Mouse (Mus musculus): ENCODE results near the gene Btbd16. TPM values are rescaled to one million over a fixed set of nuclear protein-coding genes. Genes with fewer than 3 reads are reported as not detected.

Btbd16 gene
- polyA plus RNA-seq, 1 experiment from 2014 or later, result not detected

DNA sequence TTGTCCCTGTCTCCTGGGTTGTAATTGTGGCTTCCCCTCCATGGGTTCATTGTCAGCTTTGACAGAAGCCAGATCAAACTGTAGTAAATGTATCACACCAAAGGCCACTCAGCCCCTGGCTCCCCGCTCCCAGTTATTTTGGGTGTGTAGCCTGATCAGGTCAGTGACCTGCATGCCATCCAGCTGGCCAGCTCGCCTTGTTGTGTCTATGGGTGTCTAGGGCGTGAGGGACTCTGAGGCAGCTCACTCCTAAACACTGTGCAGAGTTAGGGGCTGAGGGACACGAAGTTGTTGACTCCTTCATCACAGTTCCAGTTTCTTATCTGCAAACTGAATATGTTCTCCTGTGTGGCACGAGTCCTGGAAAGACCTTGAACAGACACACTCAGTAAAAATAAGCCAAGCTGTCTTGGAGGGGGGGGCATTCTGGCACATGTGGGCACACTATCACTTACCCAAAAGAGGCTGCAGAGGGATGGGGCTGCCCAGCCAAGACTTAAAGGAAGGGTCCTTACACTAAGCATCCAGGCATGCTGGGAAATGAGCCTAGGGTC is 7.1 kb downstream of the Btbd16 start:
- H3K9me3 ChIP-seq, result no peaks in the 10 kb centered on the region
- no peak overlapping the region for H3K27ac ChIP-seq
- no peaks in the 10 kb centered on the region for H3K36me3 ChIP-seq (replicated peaks)
- H3K9ac ChIP-seq, result no peak overlapping the region
- no peak overlapping the region for H3K4me2 ChIP-seq
- no peak overlapping the region for H3K4me3 ChIP-seq (replicated peaks)
- no peak for ATAC-seq (ENCODE audit: low FRiP score)
- H3K27me3 ChIP-seq, result no peaks in the 10 kb centered on the region
- H3K4me1 ChIP-seq, result 0 out of 2 replicates have a peak, but pooled peaks cover under 1% of the 10 kb centered on the region
- 79% methylated on average over 5 of the region's 5 CpGs for WGBS

DNA sequence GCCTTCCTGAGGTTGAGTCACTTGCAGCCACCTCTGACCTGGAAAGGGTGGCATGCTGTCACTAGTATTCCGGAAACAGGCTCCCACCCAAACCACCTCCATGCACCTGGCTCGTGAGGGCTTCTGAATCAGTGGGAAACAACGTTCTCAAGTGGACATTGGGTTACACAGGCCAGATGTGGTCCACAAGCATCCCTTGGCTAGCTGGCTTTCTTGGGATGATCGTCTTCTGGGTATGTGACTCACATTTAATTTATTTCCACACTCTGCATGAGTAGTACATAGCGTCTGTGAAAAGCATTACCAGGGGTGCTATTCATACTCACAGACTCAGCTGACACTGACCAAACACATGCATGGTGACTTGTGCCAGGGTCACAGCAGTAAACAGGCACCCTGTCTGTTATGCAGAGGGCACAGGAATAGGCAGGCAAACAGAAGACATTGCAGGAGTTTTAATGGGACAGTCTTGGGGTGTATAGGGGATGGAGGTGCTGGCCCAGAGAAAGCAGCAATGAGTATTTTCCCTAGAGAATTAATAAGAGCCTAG is 8.7 kb downstream of the Btbd16 start:
- Histone ChIP-seq H3K36me3 (replicated peaks) (no peaks in the 10 kb centered on the region), H3K4me3 (replicated peaks) (no peak overlapping the region)

DNA sequence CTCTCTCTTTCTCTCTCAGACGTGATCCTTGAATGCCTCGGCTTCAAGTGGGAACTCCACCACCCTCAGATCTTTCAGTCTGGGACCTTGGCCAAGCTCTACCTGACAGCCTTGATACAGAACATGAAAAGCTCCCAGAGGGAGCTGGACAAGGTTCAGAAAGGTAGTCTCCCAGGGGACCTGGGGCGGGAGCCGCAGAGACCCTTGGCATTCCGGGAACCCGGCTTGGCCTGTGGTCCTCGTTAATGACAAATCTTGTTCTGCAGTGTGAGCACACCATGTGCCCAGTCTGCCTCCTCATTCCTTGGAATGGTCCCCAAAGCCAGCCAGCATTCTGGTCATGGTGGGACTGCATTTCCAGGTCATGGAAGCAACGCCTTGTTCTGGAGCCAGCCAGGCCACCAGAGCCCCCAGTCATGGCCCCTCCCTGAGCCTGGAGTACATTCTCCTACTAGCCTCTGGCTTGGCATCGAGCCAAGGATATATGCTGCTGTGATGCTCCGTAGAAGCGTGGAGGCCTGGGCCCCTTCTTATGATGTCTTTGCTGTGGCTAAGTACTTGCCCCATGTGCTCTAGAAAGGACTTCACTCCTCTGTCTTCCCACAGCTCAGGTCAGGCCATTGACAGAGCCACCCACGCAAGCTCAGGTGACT is 12.2 kb downstream of the Btbd16 start:
- Histone ChIP-seq H3K27ac (no peak overlapping the region), H3K4me3 (replicated peaks) (no peak overlapping the region), H3K4me1 (0 out of 2 replicates have a peak, but pooled peaks cover 4% of the 10 kb centered on the region), H3K4me2 (no peak overlapping the region), H3K9me3 (no peaks in the 10 kb centered on the region), H3K36me3 (replicated peaks) (no peaks in the 10 kb centered on the region), H3K27me3 (no peaks in the 10 kb centered on the region), H3K9ac (no peak overlapping the region)
- ATAC-seq (ENCODE audit: low FRiP score), result no peak
- 77% methylated on average over 12 of the region's 12 CpGs for WGBS

More for the DNA sequence above, 8.7 kb downstream of the Btbd16 start:
- H3K9ac ChIP-seq, result no peak overlapping the region
- WGBS, result 90% methylated on average over 5 of the region's 5 CpGs
- H3K27ac ChIP-seq, result no peak overlapping the region
- no peak overlapping the region for H3K4me2 ChIP-seq
- 0 out of 2 replicates have a peak, but pooled peaks cover 4% of the 10 kb centered on the region for H3K4me1 ChIP-seq
- no peaks in the 10 kb centered on the region for H3K9me3 ChIP-seq
- H3K27me3 ChIP-seq, result no peaks in the 10 kb centered on the region
- no peak for ATAC-seq (ENCODE audit: low FRiP score)

DNA sequence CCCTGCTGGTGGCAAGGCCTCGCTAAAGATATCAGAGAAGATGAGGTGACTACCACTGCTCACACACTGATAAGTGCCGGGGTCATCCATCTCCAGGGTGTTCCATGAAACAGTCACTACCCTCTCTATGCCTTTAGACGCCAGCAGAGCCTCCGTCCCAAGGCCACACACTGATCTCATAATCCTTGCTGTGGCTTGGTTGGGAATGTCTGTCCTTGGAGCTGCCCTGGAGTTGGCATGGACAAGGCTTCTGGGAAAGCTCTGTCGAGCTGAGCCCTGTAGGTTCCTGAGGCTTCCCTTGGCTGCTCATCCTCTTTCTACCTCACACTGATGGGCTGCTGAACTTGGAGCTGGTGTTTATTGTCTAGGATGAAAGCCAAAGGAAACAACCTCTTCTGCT is 12.8 kb downstream of the Btbd16 start:
- Histone ChIP-seq H3K27me3 (no peaks in the 10 kb centered on the region), H3K9me3 (no peaks in the 10 kb centered on the region), H3K27ac (no peak overlapping the region), H3K36me3 (replicated peaks) (no peaks in the 10 kb centered on the region), H3K4me2 (no peak overlapping the region), H3K4me1 (0 out of 2 replicates have a peak, but pooled peaks cover 4% of the 10 kb centered on the region), H3K9ac (no peak overlapping the region), H3K4me3 (replicated peaks) (no peak overlapping the region)
- no peak for ATAC-seq (ENCODE audit: low FRiP score)
- WGBS, result 87% methylated on average over 5 of the region's 5 CpGs

DNA sequence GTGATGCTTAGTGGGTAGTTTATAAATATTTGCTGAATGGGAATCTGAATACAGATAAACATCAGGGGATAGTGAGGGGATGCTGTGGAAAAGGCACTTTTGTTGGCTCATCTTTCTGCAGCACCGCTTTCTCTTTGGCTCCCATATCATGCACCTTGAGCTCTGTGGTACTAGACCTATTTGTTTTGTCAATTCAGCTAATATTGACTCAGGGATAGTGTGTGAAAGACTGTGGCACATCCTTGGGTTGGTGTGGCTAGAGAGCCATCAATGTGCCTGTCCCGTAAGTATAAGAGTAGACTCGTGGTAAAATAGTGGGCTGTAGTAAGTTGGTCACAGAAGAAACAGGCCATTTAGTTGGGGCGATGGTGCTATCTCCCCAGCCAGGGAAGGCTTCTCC is 13.7 kb downstream of the Btbd16 start:
- Histone ChIP-seq H3K36me3 (replicated peaks) (no peaks in the 10 kb centered on the region), H3K4me1 (0 out of 2 replicates have a peak, but pooled peaks cover 4% of the 10 kb centered on the region), H3K9ac (no peak overlapping the region), H3K9me3 (no peaks in the 10 kb centered on the region), H3K4me2 (no peak overlapping the region), H3K4me3 (replicated peaks) (no peak overlapping the region), H3K27me3 (no peaks in the 10 kb centered on the region), H3K27ac (no peak overlapping the region)
- WGBS, result 95% methylated on average over 4 of the region's 4 CpGs
- no peak for ATAC-seq (ENCODE audit: low FRiP score)

DNA sequence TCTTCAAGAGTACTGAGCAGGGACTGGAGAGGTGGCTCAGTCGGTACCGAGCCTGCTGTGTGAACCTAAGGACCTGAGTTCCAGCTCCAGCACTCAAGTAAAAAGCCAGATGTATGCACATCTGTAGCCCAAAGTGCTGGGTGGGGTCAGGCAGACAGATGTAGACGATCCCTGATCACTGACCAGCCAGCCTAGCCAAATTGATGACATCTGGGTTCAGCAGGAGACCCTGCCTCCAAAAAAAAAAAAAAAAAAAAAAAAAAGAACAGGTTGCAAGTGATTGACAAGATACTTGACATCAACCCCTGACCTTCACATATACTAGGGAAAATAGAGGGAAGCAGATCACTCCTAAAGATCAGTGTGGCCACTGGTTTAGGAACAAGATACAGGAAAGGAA is 15.1 kb downstream of the Btbd16 start:
- Histone ChIP-seq H3K36me3 (replicated peaks) (no peaks in the 10 kb centered on the region), H3K4me1 (0 out of 2 replicates have a peak, but pooled peaks cover 4% of the 10 kb centered on the region), H3K9me3 (no peaks in the 10 kb centered on the region), H3K27me3 (no peaks in the 10 kb centered on the region), H3K9ac (no peak overlapping the region), H3K4me2 (no peak overlapping the region), H3K27ac (no peak overlapping the region), H3K4me3 (replicated peaks) (no peak overlapping the region)
- no peak for ATAC-seq (ENCODE audit: low FRiP score)
- WGBS, result 84% methylated on average over 3 of the region's 3 CpGs

DNA sequence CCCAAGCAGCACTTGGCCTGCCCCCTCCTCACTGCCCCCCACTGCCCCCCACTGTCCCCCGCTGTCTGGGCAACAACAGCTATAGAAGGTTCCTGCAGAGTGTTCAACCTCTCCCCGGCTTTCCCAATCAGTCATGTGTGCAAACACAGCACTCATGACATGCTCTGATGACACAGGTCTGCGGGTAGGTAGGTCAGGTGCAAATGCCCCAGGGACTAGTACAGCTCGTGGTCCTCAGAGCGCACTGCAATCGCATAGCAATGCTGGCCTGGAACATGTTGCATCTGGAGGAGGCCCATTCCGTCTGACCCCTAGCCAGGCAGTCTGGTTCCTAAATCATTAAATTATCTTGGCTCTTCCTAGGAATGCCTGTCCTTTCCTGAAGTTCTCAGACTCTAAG is 15.6 kb downstream of the Btbd16 start:
- H3K9me3 ChIP-seq, result no peaks in the 10 kb centered on the region
- no peaks in the 10 kb centered on the region for H3K27me3 ChIP-seq
- no peaks in the 10 kb centered on the region for H3K36me3 ChIP-seq (replicated peaks)
- H3K4me3 ChIP-seq (replicated peaks), result no peak overlapping the region
- no peak overlapping the region for H3K4me2 ChIP-seq
- no peak for ATAC-seq (ENCODE audit: low FRiP score)
- 84% methylated on average over 7 of the region's 7 CpGs for WGBS
- H3K9ac ChIP-seq, result no peak overlapping the region
- H3K4me1 ChIP-seq, result 0 out of 2 replicates have a peak, but pooled peaks cover 4% of the 10 kb centered on the region
- no peak overlapping the region for H3K27ac ChIP-seq

DNA sequence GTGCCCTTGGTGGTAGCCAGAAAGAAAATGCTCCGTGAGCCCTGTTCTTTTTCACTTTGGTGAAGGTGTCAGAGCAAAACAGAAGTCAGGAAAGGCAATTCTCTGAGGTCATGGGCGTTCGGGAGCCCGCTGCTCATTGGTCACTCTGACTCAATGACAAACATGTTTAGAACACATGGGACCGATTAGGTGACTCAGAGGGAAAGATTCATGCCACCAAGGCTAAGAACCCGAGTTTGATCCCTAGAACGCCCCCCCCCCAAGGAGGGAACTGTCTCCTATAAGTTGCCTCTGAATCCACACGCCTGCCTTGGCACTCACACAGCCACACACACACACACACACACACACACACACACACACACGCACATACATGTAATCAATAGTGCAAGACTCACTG is 19.8 kb downstream of the Btbd16 start:
- no peak overlapping the region for H3K9ac ChIP-seq
- no peak overlapping the region for H3K4me3 ChIP-seq (replicated peaks)
- ATAC-seq (ENCODE audit: low FRiP score), result no peak
- H3K4me2 ChIP-seq, result no peak overlapping the region
- H3K27ac ChIP-seq, result no peak overlapping the region
- H3K4me1 ChIP-seq, result no peaks in the 10 kb centered on the region
- H3K36me3 ChIP-seq (replicated peaks), result no peaks in the 10 kb centered on the region
- no peaks in the 10 kb centered on the region for H3K27me3 ChIP-seq
- H3K9me3 ChIP-seq, result no peaks in the 10 kb centered on the region
- 82% methylated on average over 9 of the region's 9 CpGs for WGBS

DNA sequence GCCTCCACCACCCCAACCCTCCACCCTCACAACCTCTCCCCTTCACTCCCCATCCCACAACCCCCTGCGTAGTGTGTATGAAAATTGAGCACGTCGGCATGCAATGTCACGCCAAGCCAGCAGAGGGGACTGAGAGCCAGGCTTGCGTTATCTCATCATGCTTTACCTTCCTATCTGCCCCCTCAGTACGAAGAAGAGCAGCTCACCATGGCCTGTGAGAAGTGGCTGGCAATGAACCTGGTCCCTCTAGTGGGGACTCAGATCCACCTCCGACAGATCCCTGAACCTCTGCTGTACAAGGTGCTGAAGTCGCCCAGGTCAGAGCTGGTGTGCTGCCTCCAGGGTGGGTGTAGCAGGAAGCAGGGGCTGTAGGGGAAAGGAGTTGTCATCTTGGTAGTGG is 22.9 kb downstream of the Btbd16 start:
- no peak overlapping the region for H3K4me2 ChIP-seq
- no peak overlapping the region for H3K9ac ChIP-seq
- H3K27ac ChIP-seq, result no peak overlapping the region
- no peaks in the 10 kb centered on the region for H3K9me3 ChIP-seq
- WGBS, result 67% methylated on average over 8 of the region's 8 CpGs
- no peaks in the 10 kb centered on the region for H3K36me3 ChIP-seq (replicated peaks)
- no peak for ATAC-seq (ENCODE audit: low FRiP score)
- H3K4me1 ChIP-seq, result no peaks in the 10 kb centered on the region
- no peaks in the 10 kb centered on the region for H3K27me3 ChIP-seq
- H3K4me3 ChIP-seq (replicated peaks), result no peak overlapping the region

DNA sequence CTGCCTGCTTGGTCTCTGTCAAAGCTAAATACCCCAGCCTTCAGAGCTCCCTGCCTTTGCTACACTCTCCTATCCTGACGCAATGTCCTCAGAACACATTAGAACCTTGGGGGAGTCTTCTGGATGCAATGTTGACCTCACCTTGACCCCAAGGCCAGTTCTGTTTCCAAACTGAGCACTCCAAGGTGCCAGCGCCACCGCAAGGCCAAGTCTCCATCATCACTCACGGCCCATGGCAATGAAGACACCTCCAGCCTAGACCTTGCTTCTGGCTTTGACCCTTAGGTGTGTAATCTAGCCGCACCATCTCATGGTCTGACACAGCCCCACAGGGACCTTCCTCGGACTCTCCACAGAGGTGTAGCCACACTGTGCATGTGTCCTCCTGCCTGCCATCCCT is 23.7 kb downstream of the Btbd16 start:
- Histone ChIP-seq H3K4me2 (no peak overlapping the region), H3K27me3 (no peaks in the 10 kb centered on the region), H3K9me3 (no peaks in the 10 kb centered on the region), H3K4me1 (no peaks in the 10 kb centered on the region), H3K27ac (no peak overlapping the region), H3K4me3 (replicated peaks) (no peak overlapping the region), H3K9ac (no peak overlapping the region), H3K36me3 (replicated peaks) (no peaks in the 10 kb centered on the region)
- WGBS, result 90% methylated on average over 6 of the region's 6 CpGs
- no peak for ATAC-seq (ENCODE audit: low FRiP score)

DNA sequence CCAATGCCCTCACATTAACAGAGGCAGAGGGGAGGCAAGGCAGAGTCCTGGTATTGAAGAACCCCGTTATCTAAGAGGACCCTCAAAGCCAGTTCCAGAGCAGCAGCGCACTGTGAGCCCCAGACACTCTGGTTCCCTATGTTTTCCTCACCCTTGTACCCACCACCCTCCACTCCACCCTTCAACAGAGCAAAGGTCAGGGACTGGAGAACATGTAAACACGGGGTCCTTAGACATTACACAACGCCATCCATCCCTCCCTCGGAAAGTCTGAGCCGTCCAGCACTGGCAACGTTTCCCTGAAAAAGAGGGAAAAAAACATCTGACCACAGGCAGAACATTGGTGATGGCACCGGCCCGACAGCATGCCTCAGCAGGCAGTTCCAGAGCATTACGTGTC is 25.5 kb downstream of the Btbd16 start:
- no peaks in the 10 kb centered on the region for H3K9me3 ChIP-seq
- no peaks in the 10 kb centered on the region for H3K27me3 ChIP-seq
- no peak overlapping the region for H3K9ac ChIP-seq
- ATAC-seq (ENCODE audit: low FRiP score), result no peak
- H3K36me3 ChIP-seq (replicated peaks), result no peaks in the 10 kb centered on the region
- H3K4me3 ChIP-seq (replicated peaks), result no peak overlapping the region
- no peak overlapping the region for H3K27ac ChIP-seq
- 89% methylated on average over 10 of the region's 10 CpGs for WGBS
- H3K4me2 ChIP-seq, result no peak overlapping the region
- no peaks in the 10 kb centered on the region for H3K4me1 ChIP-seq

DNA sequence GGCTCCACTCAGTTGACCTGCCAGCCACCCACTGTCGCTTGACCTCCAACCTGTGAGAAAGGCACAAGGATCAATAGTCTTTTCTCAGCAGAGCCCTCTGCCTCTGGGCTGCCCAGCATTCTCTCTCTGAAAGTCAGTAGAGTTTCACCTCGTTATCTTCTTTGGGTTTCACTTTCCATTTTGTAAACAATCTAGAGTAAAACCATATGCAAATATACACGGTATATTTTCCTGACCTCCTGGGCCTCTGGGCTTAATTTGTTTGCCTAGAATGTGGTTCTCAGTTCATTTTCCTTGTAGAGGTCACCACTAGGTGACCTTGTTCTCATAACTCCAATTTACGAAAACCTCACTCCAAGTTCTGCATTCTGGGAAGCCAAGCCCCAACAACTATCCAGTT is 26.8 kb downstream of the Btbd16 start:
- no peak for ATAC-seq (ENCODE audit: low FRiP score)
- no peaks in the 10 kb centered on the region for H3K4me1 ChIP-seq
- 69% methylated on average over 4 of the region's 4 CpGs for WGBS
- no peaks in the 10 kb centered on the region for H3K27me3 ChIP-seq
- no peak overlapping the region for H3K9ac ChIP-seq
- H3K36me3 ChIP-seq (replicated peaks), result no peaks in the 10 kb centered on the region
- no peak overlapping the region for H3K4me2 ChIP-seq
- H3K4me3 ChIP-seq (replicated peaks), result no peak overlapping the region
- H3K9me3 ChIP-seq, result no peaks in the 10 kb centered on the region
- no peak overlapping the region for H3K27ac ChIP-seq

DNA sequence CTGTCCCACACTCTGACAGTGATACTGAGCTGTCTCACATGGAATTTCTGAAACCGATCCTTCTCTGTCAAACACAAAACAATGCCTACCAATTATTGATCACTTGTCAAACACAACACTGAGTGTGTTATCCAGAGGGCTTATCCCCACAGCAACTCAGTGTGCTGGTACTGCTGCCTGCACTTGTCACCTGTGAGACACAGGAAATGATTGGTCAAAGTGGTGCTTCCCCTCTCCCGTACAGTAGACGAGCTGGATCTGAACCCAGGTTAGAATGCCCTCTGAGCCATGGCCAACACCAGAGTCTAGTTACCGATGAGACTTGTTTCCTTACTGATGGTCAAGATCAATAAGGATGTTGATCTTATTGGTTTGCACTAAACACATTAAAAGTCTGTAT is 27.9 kb downstream of the Btbd16 start:
- ATAC-seq (ENCODE audit: low FRiP score), result no peak
- H3K36me3 ChIP-seq (replicated peaks), result no peaks in the 10 kb centered on the region

More for the DNA sequence above, 27.9 kb downstream of the Btbd16 start:
- H3K27ac ChIP-seq, result no peak overlapping the region
- no peak overlapping the region for H3K9ac ChIP-seq
- H3K4me2 ChIP-seq, result no peak overlapping the region
- H3K4me3 ChIP-seq (replicated peaks), result no peak overlapping the region
- no peaks in the 10 kb centered on the region for H3K27me3 ChIP-seq
- no peaks in the 10 kb centered on the region for H3K4me1 ChIP-seq
- no peaks in the 10 kb centered on the region for H3K9me3 ChIP-seq
- WGBS, result 96% methylated on average over 4 of the region's 4 CpGs

Data from forebrain, embryonic 12.5 days (tissue).